Mouse (Mus musculus) myocyte (in vitro differentiated cells): Measurements from ENCODE around the gene Gtf3c3. TPM values are rescaled to one million over a fixed set of nuclear protein-coding genes. Genes with fewer than 3 reads are reported as not detected.

ENCODE experiments used
- H3K27me3 ChIP-seq: one replicate; pipeline ENCODE4 v1.6.1; 2011; ENCODE audit not compliant: control insufficient read depth, insufficient read depth, insufficient read length
- H3K36me3 ChIP-seq: one replicate; pipeline ENCODE4 v1.6.1; 2011; ENCODE audit not compliant: control insufficient read depth, insufficient read depth
- H3K4me2 ChIP-seq: one replicate; pipeline ENCODE4 v1.6.1; 2011; ENCODE audit warnings: low read depth, control low read depth
- H3K4me3 ChIP-seq: one replicate; pipeline ENCODE4 v1.5.1; 2011; ENCODE audit warnings: mild to moderate bottlenecking, control low read depth, moderate library complexity
- H3K79me2 ChIP-seq: one replicate; pipeline ENCODE4 v1.6.1; 2011; ENCODE audit not compliant: control insufficient read depth, insufficient read depth
- H3ac ChIP-seq: one replicate; pipeline ENCODE4 v1.6.1; 2011; ENCODE audit not compliant: control insufficient read depth, insufficient read length
- CEBPB ChIP-seq: IDR thresholded peaks from 2 replicates; pipeline ENCODE4 v1.6.1; 2011; ENCODE audit warnings: mild to moderate bottlenecking, moderate library complexity; ENCODE audit not compliant: poor library complexity, insufficient read depth, severe bottlenecking
- E2F4 ChIP-seq: IDR thresholded peaks from one replicate; pipeline ENCODE4 v1.6.1; 2011; ENCODE audit warnings: mild to moderate bottlenecking, control low read depth, moderate library complexity; ENCODE audit not compliant: insufficient read depth
- MAX ChIP-seq: IDR thresholded peaks from one replicate; pipeline ENCODE4 v1.6.1; 2011; ENCODE audit warnings: low read depth, mild to moderate bottlenecking, control low read depth
- MYOD1 ChIP-seq, 3 experiments: IDR thresholded peaks; one replicate each; pipeline ENCODE4 v1.6.1; 2011; ENCODE audit warnings: control low read depth in 2 of 3, low read depth in 2 of 3, mild to moderate bottlenecking in 2 of 3, moderate library complexity in 1 of 3; ENCODE audit not compliant: insufficient read length in 2 of 3, control insufficient read depth in 1 of 3
- MYOG ChIP-seq, 3 experiments: IDR thresholded peaks; one replicate each; pipeline ENCODE4 v1.6.1; 2011; ENCODE audit warnings: control low read depth in 2 of 3, low read depth in 2 of 3, mild to moderate bottlenecking in 2 of 3; ENCODE audit not compliant: insufficient read length in 2 of 3, control insufficient read depth in 1 of 3, insufficient read depth in 1 of 3
- POLR2A ChIP-seq: IDR thresholded peaks from one replicate; pipeline ENCODE4 v1.6.1; 2011; ENCODE audit warnings: low read depth, mild to moderate bottlenecking, control low read depth, moderate library complexity; ENCODE audit not compliant: insufficient read length
- POLR2AphosphoS2 ChIP-seq: IDR thresholded peaks from one replicate; pipeline ENCODE4 v1.6.1; 2011; ENCODE audit warnings: low read depth, control low read depth; ENCODE audit not compliant: insufficient read length
- REST ChIP-seq: IDR thresholded peaks from one replicate; pipeline ENCODE4 v1.6.1; 2011; ENCODE audit warnings: mild to moderate bottlenecking, control low read depth, moderate library complexity; ENCODE audit not compliant: insufficient read depth, insufficient read length
- SRF ChIP-seq: IDR thresholded peaks from one replicate; pipeline ENCODE4 v1.6.1; 2011; ENCODE audit warnings: low read depth; ENCODE audit not compliant: control insufficient read depth, insufficient read length
- TCF12 ChIP-seq: IDR thresholded peaks from one replicate; pipeline ENCODE4 v1.6.1; 2011; ENCODE audit warnings: mild to moderate bottlenecking, control low read depth; ENCODE audit not compliant: poor library complexity, insufficient read depth, severe bottlenecking
- TCF3 ChIP-seq: IDR thresholded peaks from one replicate; pipeline ENCODE4 v1.6.1; 2011; ENCODE audit warnings: low read depth, control low read depth; ENCODE audit not compliant: insufficient read length
- USF1 ChIP-seq: IDR thresholded peaks from one replicate; pipeline ENCODE4 v1.6.1; 2011; ENCODE audit warnings: low read depth, mild to moderate bottlenecking, control low read depth, moderate library complexity
- polyA plus RNA-seq: library from polyadenylated mRNA; unstranded; fragments of >200 nt; fragmentation: generic; extraction: Trizol; gene quantifications from one replicate; pipeline ENCODE4 v1.2.1, GENCODE M21; 2012; ENCODE audit warnings: missing spikeins

Gene Gtf3c3
- polyA plus RNA-seq, 1 experiment: 6.0 TPM

- no peak overlapping the region for H3K4me2 ChIP-seq
- no peaks in the 10 kb centered on the region for H3K27me3 ChIP-seq
- TF ChIP-seq REST: no peak
- TF ChIP-seq MYOG (IDR thresholded peaks at IDR 0.05; ENCODE audit: control insufficient read depth in 1 of 3, insufficient read depth in 1 of 3, insufficient read length in 2 of 3, low read depth in 2 of 3): no peak
- TF ChIP-seq USF1: no peak
- no peak for TF ChIP-seq E2F4
- no peak for TF ChIP-seq TCF12
- TF ChIP-seq POLR2A: no peak
- no peak for TF ChIP-seq POLR2AphosphoS2
- no peak for TF ChIP-seq MAX
- no peak for TF ChIP-seq MYOD1 (IDR thresholded peaks at IDR 0.05; ENCODE audit: control insufficient read depth in 1 of 3, insufficient read length in 2 of 3, low read depth in 2 of 3)
- TF ChIP-seq TCF3: no peak
- no peak for TF ChIP-seq SRF
- TF ChIP-seq CEBPB: no peak
- no peak overlapping the region for H3ac ChIP-seq
- no peak overlapping the region for H3K4me3 ChIP-seq
- no peaks in the 10 kb centered on the region for H3K79me2 ChIP-seq
- H3K36me3 ChIP-seq: no peaks in the 10 kb centered on the region
These were observed 61.2 kb downstream of the Gtf3c3 start for GRCm38 (mm10) chr1:54377506-54378051.

GRCm38 (mm10) chr1:54356566-54356965, 82.2 kb downstream of the Gtf3c3 start:
- no peaks in the 10 kb centered on the region for H3K36me3 ChIP-seq
- no peaks in the 10 kb centered on the region for H3K79me2 ChIP-seq
- no peak overlapping the region for H3K4me2 ChIP-seq
- TF ChIP-seq CEBPB (no peak), MYOG (IDR thresholded peaks at IDR 0.05; ENCODE audit: control insufficient read depth in 1 of 3, insufficient read depth in 1 of 3, insufficient read length in 2 of 3, low read depth in 2 of 3) (no peak), MYOD1 (IDR thresholded peaks at IDR 0.05; ENCODE audit: control insufficient read depth in 1 of 3, insufficient read length in 2 of 3, low read depth in 2 of 3) (no peak), USF1 (no peak), POLR2A (no peak), MAX (no peak), POLR2AphosphoS2 (no peak), SRF (no peak), TCF3 (no peak)
- H3K4me3 ChIP-seq: no peak overlapping the region
- H3K27me3 ChIP-seq: no peaks in the 10 kb centered on the region
- no peak overlapping the region for H3ac ChIP-seq

GRCm38 (mm10) chr1:54355485-54355884, 83.3 kb downstream of the Gtf3c3 start:
- TF ChIP-seq POLR2AphosphoS2 (no peak), MAX (no peak), USF1 (no peak), REST (no peak), TCF3 (no peak), MYOD1 (IDR thresholded peaks at IDR 0.05; ENCODE audit: control insufficient read depth in 1 of 3, insufficient read length in 2 of 3, low read depth in 2 of 3) (no peak), MYOG (IDR thresholded peaks at IDR 0.05; ENCODE audit: control insufficient read depth in 1 of 3, insufficient read depth in 1 of 3, insufficient read length in 2 of 3, low read depth in 2 of 3) (no peak), POLR2A (no peak), SRF (no peak), CEBPB (no peak), TCF12 (no peak), E2F4 (no peak)
- H3K4me3 ChIP-seq: no peak overlapping the region
- no peak overlapping the region for H3K4me2 ChIP-seq

GRCm38 (mm10) chr1:54354786-54355185, 84.0 kb downstream of the Gtf3c3 start:
- no peaks in the 10 kb centered on the region for H3K79me2 ChIP-seq
- no peak overlapping the region for H3K4me2 ChIP-seq
- H3K27me3 ChIP-seq: no peaks in the 10 kb centered on the region
- no peak overlapping the region for H3K4me3 ChIP-seq
- H3K36me3 ChIP-seq: no peaks in the 10 kb centered on the region
- TF ChIP-seq USF1 (no peak), MAX (no peak), TCF12 (no peak), REST (no peak), TCF3 (no peak), E2F4 (no peak), POLR2AphosphoS2 (no peak), MYOG (IDR thresholded peaks at IDR 0.05; ENCODE audit: control insufficient read depth in 1 of 3, insufficient read depth in 1 of 3, insufficient read length in 2 of 3, low read depth in 2 of 3) (no peak), SRF (no peak), MYOD1 (IDR thresholded peaks at IDR 0.05; ENCODE audit: control insufficient read depth in 1 of 3, insufficient read length in 2 of 3, low read depth in 2 of 3) (no peak), CEBPB (no peak), POLR2A (no peak)
- H3ac ChIP-seq: no peak overlapping the region

More at GRCm38 (mm10) chr1:54355485-54355884, 83.3 kb downstream of the Gtf3c3 start:
- H3ac ChIP-seq: no peak overlapping the region
- H3K79me2 ChIP-seq: no peaks in the 10 kb centered on the region
- H3K36me3 ChIP-seq: no peaks in the 10 kb centered on the region
- H3K27me3 ChIP-seq: no peaks in the 10 kb centered on the region

Other genes starting within 250 kb of the Gtf3c3 start
- gene Hecw2, start 243.8 kb downstream of the Gtf3c3 start, polyA plus RNA-seq: 4.6 TPM
- 0.02 TPM for gene Ccdc150, start 188.3 kb downstream of the Gtf3c3 start, polyA plus RNA-seq
- gene Pgap1, start 118.7 kb upstream of the Gtf3c3 start, polyA plus RNA-seq: 0.59 TPM